Mouse (Mus musculus): ENCODE results near the gene Myadml2. TPM values are rescaled to one million over a fixed set of nuclear protein-coding genes. Genes with fewer than 3 reads are reported as not detected.

Gene Myadml2
- polyA plus RNA-seq, 1 experiment = 0.39 TPM

DNA sequence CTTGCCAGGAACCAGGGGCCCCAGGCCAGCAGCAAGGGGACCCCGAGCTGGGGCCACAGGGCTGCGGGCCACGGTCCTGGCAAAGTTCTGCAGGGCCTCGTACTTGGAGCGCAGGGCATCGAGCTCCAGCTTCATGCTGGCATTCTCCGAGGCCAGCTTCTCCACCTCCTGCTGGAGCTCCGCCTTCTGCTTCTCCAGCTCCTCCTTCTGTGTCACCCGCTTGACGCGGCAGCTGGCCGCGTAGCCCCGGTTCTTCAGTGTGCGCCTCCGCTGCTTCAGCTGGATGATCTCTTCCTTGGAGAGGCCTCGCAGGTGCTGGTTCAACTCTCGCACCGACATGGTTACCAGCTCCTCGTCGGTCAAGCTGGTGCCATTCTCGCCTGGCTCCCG lies 18.6 kb downstream of the Myadml2 start:
- H3K27ac ChIP-seq (ENCODE audit: insufficient read depth, low read depth, low read length) = peak overlapping the region; percentile 92
- peaks cover 42% of the 10 kb centered on the region for H3K4me1 ChIP-seq (ENCODE audit: control insufficient read depth, insufficient read depth, insufficient read length, low read length)
- TF ChIP-seq CTCF (IDR thresholded peaks at IDR 0.05; ENCODE audit: extremely low read depth, insufficient read length, insufficient replicate concordance, low read depth, low read length) (no peak), POLR2A (IDR thresholded peaks at IDR 0.05; ENCODE audit: low read depth, low read length) (no peak; the same call in 1 of the 2 replicates)
- WGBS = 52% methylated on average over 23 of the region's 23 CpGs
- H3K36me3 ChIP-seq (ENCODE audit: control insufficient read depth, insufficient read depth, low read length) = peaks cover 11% of the 10 kb centered on the region
- no peaks in the 10 kb centered on the region for H3K27me3 ChIP-seq (ENCODE audit: control insufficient read depth, insufficient read depth, low read length)
- H3K4me3 ChIP-seq (ENCODE audit: low read depth, low read length) = peak overlapping the region; percentile 53

DNA sequence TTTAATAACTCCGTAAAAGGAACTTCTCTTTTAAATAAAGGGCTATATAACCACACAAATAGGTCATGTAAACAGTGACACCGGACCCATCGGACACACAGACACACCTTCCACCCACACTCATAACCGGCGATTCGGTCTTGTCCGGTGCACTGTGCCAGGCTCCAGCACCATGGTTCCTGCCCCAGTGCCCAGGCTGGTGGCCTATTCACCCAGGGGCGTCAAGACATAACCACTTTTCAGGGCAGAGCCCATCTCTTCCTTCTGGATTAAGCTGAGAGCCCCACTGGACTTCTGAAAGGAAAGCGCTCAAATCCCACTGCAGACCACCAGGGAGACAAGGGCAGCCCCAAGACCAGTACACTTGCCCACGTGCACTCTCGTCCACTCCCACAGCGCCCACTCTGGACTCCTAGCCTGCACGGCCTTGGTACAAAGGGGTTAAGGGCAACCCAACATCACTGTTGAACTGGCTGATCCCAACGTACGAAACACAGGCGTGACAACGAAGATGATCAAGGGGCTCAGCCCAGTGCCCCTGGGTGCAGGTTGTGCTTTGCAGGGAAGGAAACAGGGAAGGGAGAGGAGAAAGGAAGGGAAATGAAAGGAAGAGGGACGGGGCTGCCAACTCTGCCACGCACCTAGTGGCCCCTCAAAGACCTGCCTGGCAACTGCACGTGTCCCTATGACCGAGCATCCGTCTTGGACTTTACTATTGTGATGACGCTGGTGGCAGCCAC lies 19.2 kb downstream of the Myadml2 start:
- WGBS = 90% methylated on average over 23 of the region's 23 CpGs
- no peak for TF ChIP-seq POLR2A (IDR thresholded peaks at IDR 0.05; ENCODE audit: low read depth, low read length)
- Histone ChIP-seq H3K27ac (ENCODE audit: insufficient read depth, low read depth, low read length) (no peak overlapping the region), H3K4me3 (ENCODE audit: low read depth, low read length) (peak overlapping the region; percentile 53), H3K27me3 (ENCODE audit: control insufficient read depth, insufficient read depth, low read length) (no peaks in the 10 kb centered on the region), H3K4me1 (ENCODE audit: control insufficient read depth, insufficient read depth, insufficient read length, low read length) (peaks cover 36% of the 10 kb centered on the region), H3K36me3 (ENCODE audit: control insufficient read depth, insufficient read depth, low read length) (peaks cover 11% of the 10 kb centered on the region)

DNA sequence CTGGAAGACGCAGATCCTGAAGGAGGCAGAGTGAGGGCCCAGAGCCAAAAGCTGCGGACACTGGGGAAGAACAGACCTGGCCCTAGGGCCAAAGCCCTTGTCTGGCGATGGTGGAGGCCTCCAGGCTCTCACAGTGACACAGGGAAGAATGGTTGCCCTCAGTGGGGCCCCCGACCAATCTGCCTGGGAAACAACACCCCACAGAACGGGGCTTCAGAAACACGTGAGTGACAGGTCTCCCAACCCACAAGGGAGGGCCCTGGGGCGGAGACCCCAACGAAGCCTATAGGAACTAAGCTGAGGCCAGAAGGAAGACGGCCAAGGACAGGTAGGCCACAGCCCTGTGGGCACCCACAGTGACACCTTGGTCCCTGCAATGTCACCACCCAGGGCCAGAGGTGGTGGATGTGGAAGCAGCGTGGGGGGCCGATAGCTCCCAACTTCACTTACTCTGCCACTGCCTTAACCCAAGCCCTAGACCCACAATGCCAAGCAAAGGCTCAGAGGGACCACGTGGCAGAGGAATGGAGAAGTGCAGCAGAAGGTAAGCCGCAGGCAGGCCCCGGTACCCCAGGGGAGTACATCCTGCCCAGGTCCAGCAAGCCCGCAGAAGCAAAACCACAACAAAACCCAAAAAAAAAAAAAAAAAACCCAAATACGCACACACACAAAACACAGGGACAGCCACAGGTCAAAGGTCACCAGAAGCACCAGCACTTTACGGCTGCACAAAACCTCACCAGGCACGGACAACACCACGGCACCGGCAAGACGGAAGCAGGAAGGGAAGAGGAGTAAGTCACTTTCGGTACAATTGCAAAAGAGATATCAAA lies 20.3 kb downstream of the Myadml2 start:
- TF ChIP-seq POLR2A (IDR thresholded peaks at IDR 0.05; ENCODE audit: low read depth, low read length) = no peak
- TF ChIP-seq CTCF (IDR thresholded peaks at IDR 0.05; ENCODE audit: extremely low read depth, insufficient read length, insufficient replicate concordance, low read depth, low read length) = no peak
- Histone ChIP-seq H3K4me1 (ENCODE audit: control insufficient read depth, insufficient read depth, insufficient read length, low read length) (peaks cover 36% of the 10 kb centered on the region), H3K27me3 (ENCODE audit: control insufficient read depth, insufficient read depth, low read length) (no peaks in the 10 kb centered on the region), H3K36me3 (ENCODE audit: control insufficient read depth, insufficient read depth, low read length) (peaks cover 21% of the 10 kb centered on the region), H3K27ac (ENCODE audit: insufficient read depth, low read depth, low read length) (no peak overlapping the region; the same call in 1 of the 2 replicates), H3K4me3 (ENCODE audit: low read depth, low read length) (peak overlapping the region; percentile 2; the same call in 1 of the 2 replicates)
- 76% methylated on average over 22 of the region's 22 CpGs for WGBS

DNA sequence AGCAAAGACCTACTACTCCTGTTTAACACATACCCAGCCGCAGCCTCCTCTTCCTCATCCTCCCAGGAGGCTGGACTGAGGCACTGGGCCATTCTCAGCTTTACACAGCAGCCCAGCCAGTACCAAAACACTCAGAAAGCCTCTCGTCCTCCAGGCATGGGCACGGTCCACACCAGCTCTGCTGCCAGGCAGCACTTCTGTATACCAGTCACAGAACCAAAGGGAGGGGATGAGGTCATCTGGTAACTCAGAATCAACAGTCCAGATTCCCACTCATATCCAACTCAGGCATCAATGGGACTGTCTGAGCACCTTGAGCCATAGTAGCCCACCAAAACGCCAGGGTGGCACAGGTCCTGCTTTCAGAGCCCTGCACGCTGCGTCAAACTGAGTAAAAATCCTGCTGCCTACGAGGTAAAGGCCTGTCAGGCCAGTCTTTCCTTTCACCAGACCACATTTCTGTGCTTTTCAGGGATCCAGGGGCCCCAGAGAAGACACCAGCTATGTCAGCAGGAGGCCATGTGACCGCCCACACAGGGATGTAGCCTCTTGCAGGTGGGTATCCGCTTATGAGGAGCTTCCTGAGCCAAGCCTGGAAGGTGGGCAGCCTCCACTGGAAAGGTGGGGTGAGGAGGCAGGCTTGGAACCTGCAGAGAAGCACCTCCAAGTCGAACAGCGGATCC lies 21.0 kb downstream of the Myadml2 start:
- TF ChIP-seq CTCF (IDR thresholded peaks at IDR 0.05; ENCODE audit: extremely low read depth, insufficient read length, insufficient replicate concordance, low read depth, low read length) = no peak
- TF ChIP-seq POLR2A (IDR thresholded peaks at IDR 0.05; ENCODE audit: low read depth, low read length) = no peak
- H3K4me1 ChIP-seq (ENCODE audit: control insufficient read depth, insufficient read depth, insufficient read length, low read length) = peaks cover 36% of the 10 kb centered on the region
- no peak overlapping the region for H3K27ac ChIP-seq (ENCODE audit: insufficient read depth, low read depth, low read length)
- H3K4me3 ChIP-seq (ENCODE audit: low read depth, low read length) = no peak overlapping the region
- 86% methylated on average over 11 of the region's 11 CpGs for WGBS
- peaks cover 27% of the 10 kb centered on the region for H3K36me3 ChIP-seq (ENCODE audit: control insufficient read depth, insufficient read depth, low read length)
- H3K27me3 ChIP-seq (ENCODE audit: control insufficient read depth, insufficient read depth, low read length) = no peaks in the 10 kb centered on the region

DNA sequence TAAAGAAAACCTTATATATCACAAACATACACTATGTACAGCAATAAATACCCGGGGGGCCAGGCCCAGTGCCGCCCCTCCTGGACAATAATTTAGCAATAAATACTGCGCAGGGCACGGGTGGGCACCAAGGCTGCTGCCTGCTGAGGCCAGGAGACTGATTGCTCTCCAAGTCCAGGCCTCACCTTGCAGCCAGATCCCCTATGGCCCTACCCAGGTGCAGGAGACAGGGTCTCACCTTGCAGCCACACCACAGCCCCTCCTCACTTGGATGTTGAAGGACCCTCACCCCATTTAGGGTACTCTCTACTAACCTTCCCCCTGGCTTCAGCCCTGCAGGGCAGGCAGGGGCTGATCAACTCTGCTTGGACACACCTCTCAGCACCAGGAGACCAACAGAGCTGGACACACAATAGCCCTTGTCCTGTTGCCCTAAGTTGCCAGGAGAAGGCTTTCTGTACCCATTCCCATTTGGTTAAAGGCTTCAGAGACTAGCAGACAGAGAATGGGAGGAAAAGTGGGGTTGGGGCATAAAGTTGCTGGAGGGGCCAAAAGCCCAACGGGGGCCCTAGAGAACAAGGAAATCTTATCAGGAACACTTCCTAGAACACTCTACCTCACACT lies 22.7 kb downstream of the Myadml2 start, which contains the start of gene Sirt7:
TSS of gene Sirt7 (minus strand) at position 89 of the 624 bp plus-strand sequence.
- peak within 1 kb of the TSS; percentile 80 for H3K27ac ChIP-seq (ENCODE audit: insufficient read depth, low read depth, low read length)
- TF ChIP-seq CTCF (IDR thresholded peaks at IDR 0.05; ENCODE audit: extremely low read depth, insufficient read length, insufficient replicate concordance, low read depth, low read length) (no peak), POLR2A (IDR thresholded peaks at IDR 0.05; ENCODE audit: low read depth, low read length) (no peak)
- H3K4me1 ChIP-seq (ENCODE audit: control insufficient read depth, insufficient read depth, insufficient read length, low read length) = peaks cover 24% of the 10 kb centered on the region
- H3K36me3 ChIP-seq (ENCODE audit: control insufficient read depth, insufficient read depth, low read length) = peaks cover 42% of the 10 kb centered on the region
- peak within 1 kb of the TSS; percentile 95 for H3K4me3 ChIP-seq (ENCODE audit: low read depth, low read length)
- 8% methylated on average over 5 of the region's 5 CpGs for WGBS
- no peaks in the 10 kb centered on the region for H3K27me3 ChIP-seq (ENCODE audit: control insufficient read depth, insufficient read depth, low read length)

DNA sequence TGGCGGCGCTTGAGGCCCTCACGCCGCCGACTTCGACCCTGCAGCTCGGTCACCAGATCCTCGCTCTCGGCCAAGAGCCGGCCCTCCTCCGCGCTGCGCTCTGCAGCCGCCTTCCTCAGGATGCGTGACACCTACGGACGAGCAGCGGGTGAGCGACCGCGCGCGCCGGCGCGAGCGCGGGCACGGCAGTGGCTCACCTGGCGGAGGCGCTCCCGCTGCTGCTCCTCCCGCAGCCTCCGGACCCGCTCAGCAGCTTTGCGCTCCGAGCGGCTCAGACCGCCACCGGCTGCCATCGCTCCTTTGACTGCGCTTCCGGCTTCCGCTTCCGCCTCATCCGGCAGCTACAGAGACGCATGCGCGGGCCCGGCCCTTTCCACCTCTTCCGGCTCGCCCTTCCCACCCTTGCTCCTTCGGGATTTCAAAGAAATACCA lies 23.3 kb downstream of the Myadml2 start:
- Histone ChIP-seq H3K4me1 (ENCODE audit: control insufficient read depth, insufficient read depth, insufficient read length, low read length) (peaks cover 18% of the 10 kb centered on the region), H3K4me3 (ENCODE audit: low read depth, low read length) (peak overlapping the region; percentile 95), H3K36me3 (ENCODE audit: control insufficient read depth, insufficient read depth, low read length) (peaks cover 48% of the 10 kb centered on the region), H3K27me3 (ENCODE audit: control insufficient read depth, insufficient read depth, low read length) (no peaks in the 10 kb centered on the region), H3K27ac (ENCODE audit: insufficient read depth, low read depth, low read length) (peak overlapping the region; percentile 80)
- TF ChIP-seq CTCF (IDR thresholded peaks at IDR 0.05; ENCODE audit: extremely low read depth, insufficient read length, insufficient replicate concordance, low read depth, low read length) (no peak), POLR2A (IDR thresholded peaks at IDR 0.05; ENCODE audit: low read depth, low read length) (peak; percentile 77)
- under 1% methylated on average over 53 of the region's 53 CpGs for WGBS
